Comparison of ENCODE assay signal across 8 mouse cellular contexts in the genomic region with DNA sequence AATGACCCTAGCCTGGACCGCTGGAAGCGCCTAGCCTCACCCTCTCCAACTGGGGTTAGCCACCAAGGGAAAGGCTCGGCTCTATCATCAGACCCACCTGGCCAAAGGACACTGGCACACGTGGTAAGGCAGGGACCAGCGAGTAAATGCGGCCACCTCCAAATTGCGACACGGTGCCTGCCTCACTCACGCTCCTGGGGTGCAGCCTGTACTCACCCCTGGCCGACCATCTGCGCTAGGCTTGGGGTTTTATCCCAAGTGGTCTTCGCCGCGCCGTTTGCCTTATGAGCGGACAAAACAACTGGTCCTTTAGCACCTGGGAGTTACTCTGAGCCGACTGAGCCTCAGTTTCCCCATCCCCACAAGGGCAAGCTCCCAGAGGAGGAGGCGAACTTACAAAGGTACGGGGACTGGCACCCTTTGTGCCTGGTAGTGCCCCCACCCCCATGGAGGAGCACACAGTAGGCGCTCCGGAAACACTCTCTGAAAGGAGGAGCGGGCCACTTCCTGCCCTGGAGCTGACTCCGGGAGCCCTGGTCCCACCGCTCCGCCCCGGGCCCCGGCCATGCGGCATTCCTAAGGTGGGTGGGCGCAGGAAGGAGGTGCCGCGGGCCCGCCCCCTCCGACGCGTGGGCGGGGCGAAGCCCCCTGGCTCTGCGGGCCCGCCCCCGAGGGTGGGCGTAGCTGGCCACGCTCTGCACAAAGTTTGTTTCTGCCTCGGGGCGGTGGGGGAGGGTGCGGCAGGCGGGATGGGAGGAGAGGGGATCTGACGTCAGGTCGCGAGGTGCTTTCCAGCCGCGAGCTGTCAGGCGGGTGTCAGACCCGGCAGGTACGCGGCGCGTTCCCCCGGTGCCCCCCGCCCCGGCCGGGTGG. TPM values are rescaled to one million over a fixed set of nuclear protein-coding genes. Genes with fewer than 3 reads are reported as not detected.
A peak's percentile ranks its signal among the peaks of the same experiment; 100 is the strongest.
DNase-seq lines count a peak whose midpoint lies in the region; ATAC-seq and TF ChIP-seq lines count a peak whose summit lies in the region.

A gene (plus strand): TSS at position 689 of the 873 bp plus-strand sequence.

- peak within 1 kb of the TSS; percentile 81 for H3K4me3 ChIP-seq in G1E (ENCODE audit: low read depth, low read length)
- H3K4me3 ChIP-seq in intestine, embryonic 14.5 days (ENCODE audit: low read depth, low read length): peak within 1 kb of the TSS; percentile 92
- peak within 1 kb of the TSS; percentile 83 for H3K4me3 ChIP-seq in liver, postnatal 0 days (ENCODE audit: low read depth, low read length)
- peak within 1 kb of the TSS; percentile 59 for H3K4me3 ChIP-seq in neural tube, embryonic 14.5 days (ENCODE audit: low read depth, low read length)

- peak within 1 kb of the TSS; percentile 96 for H3K27ac ChIP-seq in intestine, embryonic 14.5 days (ENCODE audit: low read depth)
- peak within 1 kb of the TSS; percentile 88 for H3K27ac ChIP-seq in liver, postnatal 0 days (ENCODE audit: low read depth)
- H3K27ac ChIP-seq in neural tube, embryonic 14.5 days (ENCODE audit: low read depth, low read length): peak within 1 kb of the TSS; percentile 70

- WGBS in intestine, embryonic 14.5 days: 2% methylated on average over 60 of the region's 61 CpGs
- WGBS in liver, postnatal 0 days (ENCODE audit: insufficient replicate concordance): 5% methylated on average over 50 of the region's 61 CpGs
- WGBS in neural tube, embryonic 14.5 days: 2% methylated on average over 57 of the region's 61 CpGs

- no peak for TF ChIP-seq CTCF in G1E (IDR thresholded peaks at IDR 0.05; ENCODE audit: low read depth, low read length)
- no peak for TF ChIP-seq CTCF in liver, postnatal 0 days (IDR thresholded peaks at IDR 0.05; ENCODE audit: low read depth)

- TF ChIP-seq EP300 in liver, postnatal 0 days (IDR thresholded peaks at IDR 0.05; ENCODE audit: low read depth): no peak

- H3K4me2 ChIP-seq in intestine, embryonic 14.5 days (ENCODE audit: low read length): peak within 1 kb of the TSS; percentile 80
- H3K4me2 ChIP-seq in liver, postnatal 0 days (ENCODE audit: low read depth, low read length): peak within 1 kb of the TSS; percentile 99
- H3K4me2 ChIP-seq in neural tube, embryonic 14.5 days (ENCODE audit: low read depth, low read length): peak within 1 kb of the TSS; percentile 81

- no peaks in the 10 kb centered on the region for H3K27me3 ChIP-seq in G1E (ENCODE audit: insufficient read depth, low read length)
- H3K27me3 ChIP-seq in intestine, embryonic 14.5 days (replicated peaks; ENCODE audit: control insufficient read depth, insufficient read depth, low read length): no peaks in the 10 kb centered on the region
- no peaks in the 10 kb centered on the region for H3K27me3 ChIP-seq in liver, postnatal 0 days (ENCODE audit: insufficient read depth, low read length)
- peaks cover 5% of the 10 kb centered on the region; the same call in 1 of the 2 replicates for H3K27me3 ChIP-seq in neural tube, embryonic 14.5 days (ENCODE audit: control insufficient read depth, insufficient read depth, low read length)

- peaks cover 53% of the 10 kb centered on the region for H3K36me3 ChIP-seq in G1E (replicated peaks)
- peaks cover 25% of the 10 kb centered on the region for H3K36me3 ChIP-seq in intestine, embryonic 14.5 days (ENCODE audit: control insufficient read depth, insufficient read depth, low read length)
- H3K36me3 ChIP-seq in liver, postnatal 0 days (replicated peaks; ENCODE audit: insufficient read depth, low read length): no peaks in the 10 kb centered on the region
- H3K36me3 ChIP-seq in neural tube, embryonic 14.5 days (ENCODE audit: control insufficient read depth, insufficient read depth, low read length): no peaks in the 10 kb centered on the region

- ATAC-seq in G1E (ENCODE audit: extremely low read depth, insufficient number of reproducible peaks, low FRiP score, poor library complexity, severe bottlenecking): peak; percentile 54
- peak; percentile 86 for ATAC-seq in intestine, embryonic 14.5 days (replicated peaks; ENCODE audit: low FRiP score, low TSS enrichment, low read depth)
- peak; percentile 74 for ATAC-seq in liver, postnatal 0 days
- ATAC-seq in neural tube, embryonic 14.5 days (ENCODE audit: low read depth): peak; percentile 69

- H3K9ac ChIP-seq in intestine, embryonic 14.5 days (ENCODE audit: low read length): peak within 1 kb of the TSS; percentile 97
- H3K9ac ChIP-seq in liver, postnatal 0 days (replicated peaks): peak within 1 kb of the TSS; percentile 81
- peak within 1 kb of the TSS; percentile 50 for H3K9ac ChIP-seq in neural tube, embryonic 14.5 days (replicated peaks; ENCODE audit: low read depth, low read length)

- peaks cover 3% of the 10 kb centered on the region for H3K9me3 ChIP-seq in G1E (replicated peaks)
- H3K9me3 ChIP-seq in intestine, embryonic 14.5 days (ENCODE audit: control insufficient read depth, low read length): no peaks in the 10 kb centered on the region
- no peaks in the 10 kb centered on the region for H3K9me3 ChIP-seq in liver, postnatal 0 days (ENCODE audit: low read length)
- no peaks in the 10 kb centered on the region for H3K9me3 ChIP-seq in neural tube, embryonic 14.5 days (ENCODE audit: control insufficient read depth, low read length)

- H3K4me1 ChIP-seq in G1E (ENCODE audit: insufficient read depth, low read depth, low read length): peaks cover 47% of the 10 kb centered on the region
- peaks cover 50% of the 10 kb centered on the region for H3K4me1 ChIP-seq in intestine, embryonic 14.5 days (replicated peaks; ENCODE audit: control insufficient read depth, insufficient read depth, low read length)
- peaks cover 30% of the 10 kb centered on the region for H3K4me1 ChIP-seq in liver, postnatal 0 days (ENCODE audit: insufficient read depth)
- H3K4me1 ChIP-seq in neural tube, embryonic 14.5 days (ENCODE audit: control insufficient read depth, insufficient read depth, low read length): peaks cover 17% of the 10 kb centered on the region; the same call in 1 of the 2 replicates

- DNase-seq in G1E (ENCODE audit: low spot score): peak; percentile 96
- DNase-seq in adrenal gland, postnatal 4 days (ENCODE audit: low spot score in 2 of 2): peak; percentile 49 to 67
- peak; percentile 66 for DNase-seq in gastrocnemius, postnatal 25 days
- DNase-seq in intestine, embryonic 14.5 days (ENCODE audit: low spot score): peak; percentile 95
- DNase-seq in liver, postnatal 0 days: peak; percentile 84
- DNase-seq in thymus, postnatal 36 days: peak; percentile 89 to 92
- DNase-seq in layer of hippocampus, adult 9-11 months: no peak

RNA-seq across cellular contexts. Expression of the gene that starts here (rescaled TPM):
- total RNA-seq in G1E (2014; fragmentation: Nextera tagmentation) (22.8 and 25.7 TPM in 2 replicates), G1E (2017) (24.9 and 26.7 TPM in 2 replicates)
- 60.6 and 77.6 TPM in 2 replicates for polyA plus RNA-seq in G1E (2012)
- total RNA-seq in adrenal gland, postnatal 4 days (2021): 10 to 100 TPM; 23.0 to 25.1 TPM
- total RNA-seq in gastrocnemius, postnatal 25 days (2021): under 1 TPM; 0.46 to 0.86 TPM
- 61.4 and 63.5 TPM in 2 replicates for polyA plus RNA-seq in intestine, embryonic 14.5 days (2014; fragmentation: Nextera tagmentation; extraction: Ambion mirVana)
- 4.9 and 5.1 TPM in 2 replicates for polyA plus RNA-seq in liver, postnatal 0 days (2015; fragmentation: Nextera tagmentation; extraction: Ambion mirVana)
- 11.2 and 14.9 TPM in 2 replicates for polyA plus RNA-seq in neural tube, embryonic 14.5 days (2014; fragmentation: Nextera tagmentation; extraction: Ambion mirVana)

Comparison
In these comparisons a context has a peak if more than half of its experiments do, and no peak if none do; other contexts are left out.
1. RNA of the gene that starts here (total RNA-seq): 22.8 to 26.7 TPM in G1E and 23.0 to 25.1 TPM in adrenal gland, postnatal 4 days; 0.46 to 0.86 TPM in gastrocnemius, postnatal 25 days; every median in the first group is over 10 times any median in the second.
2. Peak in DNase-seq in gastrocnemius, postnatal 25 days; RNA of the gene not detected or under 1 TPM.
3. Peak in every context shown above with its lines, with median percentiles within 50 percentile points of each other: ATAC-seq, H3K4me3 ChIP-seq, H3K27ac ChIP-seq, H3K4me2 ChIP-seq and H3K9ac ChIP-seq.